ENCODE assay signal across 27 mouse cellular contexts in genomic region chr4:14286721-14287120, GRCm38 (mm10).
"Had no signal": no experiment of that assay in that cellular context is flagged by ENCODE, and none has a peak within 500 bp of the region (broad histone marks: within the 10 kb centered on the region; RNA-seq: fewer than 3 reads in every experiment).

No protein-coding gene starts in this region.

- H3K27ac ChIP-seq: limb, embryonic 10.5 days; limb, embryonic 12.5 days; limb, embryonic 13.5 days; limb, embryonic 15.5 days; liver, embryonic 12.5 days; liver, embryonic 13.5 days; liver, embryonic 14.5 days; liver, embryonic 15.5 days; lung, embryonic 15.5 days; macrophage; midbrain, embryonic 10.5 days; midbrain, embryonic 12.5 days; midbrain, embryonic 13.5 days; midbrain, embryonic 15.5 days had no signal

- DNase-seq: left cerebral cortex, postnatal 4 days; liver; liver, embryonic 13.5 days; liver, postnatal 0 days; lung, adult 18-20 months; lung, adult 2 months; lung, embryonic 14.5 days; lung, postnatal 10 days; lung, postnatal 14 days; lung, postnatal 36 days; lung, postnatal 4 days; midbrain, embryonic 14.5 days had no signal

- H3K4me1 ChIP-seq: limb, embryonic 12.5 days; limb, embryonic 13.5 days; limb, embryonic 15.5 days; liver, embryonic 13.5 days; liver, embryonic 15.5 days; lung, embryonic 15.5 days; megakaryocyte, embryonic 14.5 days; midbrain, embryonic 10.5 days; midbrain, embryonic 12.5 days; midbrain, embryonic 13.5 days; midbrain, embryonic 15.5 days had no signal

- H3K9ac ChIP-seq: limb, embryonic 12.5 days; limb, embryonic 13.5 days; limb, embryonic 15.5 days; liver, embryonic 12.5 days; liver, embryonic 13.5 days; liver, embryonic 14.5 days; liver, embryonic 15.5 days; liver, postnatal 0 days; lung, embryonic 14.5 days; lung, embryonic 15.5 days; midbrain, embryonic 12.5 days; midbrain, embryonic 13.5 days; midbrain, embryonic 15.5 days had no signal

- H3K27me3 ChIP-seq: limb, embryonic 12.5 days; limb, embryonic 13.5 days; limb, embryonic 15.5 days; liver, embryonic 12.5 days; liver, embryonic 13.5 days; liver, embryonic 15.5 days; lung, embryonic 15.5 days; megakaryocyte, embryonic 14.5 days; midbrain, embryonic 12.5 days; midbrain, embryonic 13.5 days; midbrain, embryonic 15.5 days had no signal

- H3K36me3 ChIP-seq: limb, embryonic 10.5 days; limb, embryonic 12.5 days; limb, embryonic 13.5 days; limb, embryonic 15.5 days; liver, embryonic 12.5 days; liver, embryonic 13.5 days; liver, embryonic 15.5 days; lung, embryonic 15.5 days; midbrain, embryonic 10.5 days; midbrain, embryonic 12.5 days; midbrain, embryonic 13.5 days; midbrain, embryonic 15.5 days had no signal

- H3K9me3 ChIP-seq: limb, embryonic 10.5 days; limb, embryonic 12.5 days; limb, embryonic 13.5 days; limb, embryonic 15.5 days; liver, embryonic 12.5 days; liver, embryonic 13.5 days; liver, embryonic 15.5 days; lung, embryonic 15.5 days; midbrain, embryonic 10.5 days; midbrain, embryonic 12.5 days; midbrain, embryonic 13.5 days; midbrain, embryonic 15.5 days had no signal

- H3K4me3 ChIP-seq: limb, embryonic 10.5 days; limb, embryonic 12.5 days; limb, embryonic 13.5 days; limb, embryonic 15.5 days; liver, embryonic 12.5 days; liver, embryonic 13.5 days; liver, embryonic 15.5 days; lung, embryonic 15.5 days; megakaryocyte, embryonic 14.5 days; midbrain, embryonic 10.5 days; midbrain, embryonic 12.5 days; midbrain, embryonic 13.5 days; midbrain, embryonic 15.5 days; myocyte had no signal
